Mouse (Mus musculus) c-Kit-positive CD71-positive TER-119-negative erythroid progenitor cells, embryonic 14.5 days (primary cell): ENCODE measurements around the gene Gm8882.
"Not testable (repeated sequence)": the region's sequence is repeated elsewhere in the genome, so short reads cannot be mapped to it uniquely, and the experiment has no call there.

Experiments
- DNase-seq: peaks from one replicate; pipeline ENCODE4 v3.0.0-alpha.2; 2013; ENCODE audit warnings: low read depth

Gene Gm8882

GRCm38 (mm10) chr6:132364034-132364433 lies at the start of gene Gm8882:
Gene Gm8882, minus strand, starts transcription at chr6:132364134.
- not testable (repeated sequence) for DNase-seq

GRCm38 (mm10) chr6:132314657-132315056 lies 49.3 kb downstream of the Gm8882 start, which contains the start of gene Prpmp5:
Gene Prpmp5, minus strand, starts transcription at chr6:132314757.
- not testable (repeated sequence) for DNase-seq
